Mouse (Mus musculus): Measurements from ENCODE around the gene Dnmt3a. TPM values are rescaled to one million over a fixed set of nuclear protein-coding genes. Genes with fewer than 3 reads are reported as not detected.

Gene Dnmt3a
- polyA plus RNA-seq, 1 experiment = 12.6 TPM

DNA sequence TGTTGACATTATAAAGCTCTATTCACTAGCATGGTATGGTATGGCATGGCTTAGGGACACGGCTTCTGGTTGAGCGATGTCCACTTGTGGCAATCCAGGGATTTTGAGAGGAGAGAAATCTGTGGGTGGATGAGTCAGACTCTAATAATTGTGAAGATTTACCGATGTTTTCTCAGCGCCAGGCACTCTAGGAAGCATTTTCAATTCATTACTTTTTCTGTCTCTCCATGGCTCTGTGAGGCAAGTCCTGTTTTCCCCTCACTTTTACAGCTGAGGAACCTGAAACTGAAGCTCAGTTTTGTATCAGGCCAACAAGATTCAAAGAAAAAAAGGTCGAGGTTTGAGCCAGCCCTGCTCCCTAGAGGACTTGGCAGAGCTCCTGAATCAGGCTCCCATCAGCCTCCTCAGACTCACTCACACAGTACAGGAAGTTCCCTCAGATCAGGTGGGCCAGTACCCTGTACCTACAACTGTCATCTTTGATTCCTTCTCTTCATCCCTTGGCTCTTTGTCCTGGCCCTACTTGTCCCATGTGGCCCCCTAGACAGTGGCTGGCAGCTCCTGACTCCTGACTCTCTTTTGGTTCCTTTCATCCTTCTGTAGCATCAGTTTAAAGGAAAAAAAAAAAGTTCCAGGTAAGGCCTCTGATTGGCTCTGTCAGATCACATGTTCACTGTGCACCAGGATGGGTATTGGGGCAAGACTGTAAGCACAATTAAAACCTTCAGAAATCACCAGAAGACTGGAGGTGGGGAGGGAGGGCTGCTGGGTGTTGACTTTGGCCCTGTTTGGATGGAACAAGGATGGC, 19.3 kb downstream of the Dnmt3a start:
- peaks cover 18% of the 10 kb centered on the region for H3K4me1 ChIP-seq (ENCODE audit: control insufficient read depth, insufficient read depth, insufficient read length, low read length)
- H3K27ac ChIP-seq (replicated peaks; ENCODE audit: low read depth, low read length) = no peak overlapping the region
- no peak overlapping the region for H3K4me3 ChIP-seq (ENCODE audit: insufficient read depth, low read depth, low read length)

DNA sequence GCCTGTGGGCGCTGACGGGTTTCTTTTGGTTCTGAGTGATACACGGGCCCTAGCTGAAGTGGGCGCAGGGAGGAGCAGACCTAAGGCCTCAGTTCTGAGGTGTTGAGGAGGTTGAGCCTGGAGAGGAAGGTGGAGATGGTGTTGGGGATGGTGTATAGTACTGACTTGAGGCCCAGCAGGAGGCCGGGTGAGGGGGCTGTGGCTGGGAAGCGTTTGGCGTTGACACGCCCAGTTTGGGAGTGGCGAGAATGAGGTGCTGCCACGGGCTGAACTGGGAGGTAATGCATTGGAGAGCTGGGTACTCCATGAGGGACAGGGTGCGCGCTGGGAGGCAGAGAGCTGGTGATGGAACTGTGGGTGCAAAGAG, 19.9 kb downstream of the Dnmt3a start:
- Histone ChIP-seq H3K27ac (replicated peaks; ENCODE audit: low read depth, low read length) (no peak overlapping the region), H3K4me1 (ENCODE audit: control insufficient read depth, insufficient read depth, insufficient read length, low read length) (peaks cover 15% of the 10 kb centered on the region), H3K4me3 (ENCODE audit: insufficient read depth, low read depth, low read length) (no peak overlapping the region)

DNA sequence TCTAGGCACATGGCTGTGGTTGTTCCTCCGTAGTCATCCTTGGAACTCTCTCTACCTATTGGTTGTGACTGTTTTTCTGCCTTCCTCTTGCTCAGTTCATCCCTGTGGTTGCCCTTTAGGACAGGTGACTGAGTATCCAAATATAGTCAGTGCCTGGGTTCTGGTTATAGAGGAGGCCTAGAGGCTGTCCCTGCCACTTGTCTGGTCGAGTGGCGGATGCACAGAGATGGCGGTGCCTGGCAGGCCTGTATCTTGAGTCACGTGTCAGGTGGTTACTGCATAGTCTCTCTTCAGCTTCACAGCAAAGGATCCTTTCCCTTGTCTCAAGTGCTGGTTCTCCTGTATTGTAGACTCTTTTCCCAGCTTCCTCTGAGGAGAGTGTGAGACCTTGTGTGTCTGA, 22.0 kb downstream of the Dnmt3a start:
- Histone ChIP-seq H3K4me3 (ENCODE audit: insufficient read depth, low read depth, low read length) (no peak overlapping the region), H3K4me1 (ENCODE audit: control insufficient read depth, insufficient read depth, insufficient read length, low read length) (peaks cover 8% of the 10 kb centered on the region), H3K27ac (replicated peaks; ENCODE audit: low read depth, low read length) (no peak overlapping the region)

DNA sequence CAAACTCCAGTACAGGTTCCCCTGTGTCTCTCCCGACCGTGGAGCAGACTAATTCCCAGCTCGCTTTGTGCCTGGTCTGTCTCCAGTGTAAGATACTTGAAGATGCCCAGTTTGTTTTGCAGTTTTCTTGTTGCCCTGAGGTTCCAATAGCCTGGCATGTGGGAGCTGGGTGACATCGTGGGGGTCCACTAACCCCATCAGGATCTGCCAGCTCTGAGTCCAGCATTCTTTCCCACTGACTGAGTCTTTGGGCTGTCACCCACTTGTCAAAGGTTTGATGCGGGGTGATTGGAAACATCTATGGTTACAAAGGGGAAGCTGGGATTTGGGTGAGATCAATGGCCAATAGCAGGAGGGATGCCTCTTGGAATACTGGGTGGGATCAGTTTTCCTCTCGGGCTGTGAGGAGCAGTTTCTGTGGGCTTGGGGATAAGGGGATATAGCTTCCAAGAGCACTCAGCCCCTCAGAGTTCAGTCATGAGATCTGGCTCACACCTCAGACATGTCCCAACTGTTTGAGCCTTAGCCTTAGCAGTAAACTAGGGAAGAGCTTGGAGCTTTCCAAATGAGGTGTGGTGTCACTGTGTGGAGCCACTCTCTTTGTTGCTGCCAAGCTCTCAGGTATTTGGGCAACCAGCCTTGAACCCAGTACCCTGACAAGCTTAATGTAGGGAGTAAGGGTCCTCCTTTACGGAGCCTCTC, 27.4 kb downstream of the Dnmt3a start:
- peaks cover 12% of the 10 kb centered on the region for H3K4me1 ChIP-seq (ENCODE audit: control insufficient read depth, insufficient read depth, insufficient read length, low read length)
- peak overlapping the region; percentile 39 for H3K27ac ChIP-seq (replicated peaks; ENCODE audit: low read depth, low read length)
- 0 out of 2 replicates have a peak overlapping the region, but pooled peaks have one; percentile 45 for H3K4me3 ChIP-seq (ENCODE audit: insufficient read depth, low read depth, low read length)

DNA sequence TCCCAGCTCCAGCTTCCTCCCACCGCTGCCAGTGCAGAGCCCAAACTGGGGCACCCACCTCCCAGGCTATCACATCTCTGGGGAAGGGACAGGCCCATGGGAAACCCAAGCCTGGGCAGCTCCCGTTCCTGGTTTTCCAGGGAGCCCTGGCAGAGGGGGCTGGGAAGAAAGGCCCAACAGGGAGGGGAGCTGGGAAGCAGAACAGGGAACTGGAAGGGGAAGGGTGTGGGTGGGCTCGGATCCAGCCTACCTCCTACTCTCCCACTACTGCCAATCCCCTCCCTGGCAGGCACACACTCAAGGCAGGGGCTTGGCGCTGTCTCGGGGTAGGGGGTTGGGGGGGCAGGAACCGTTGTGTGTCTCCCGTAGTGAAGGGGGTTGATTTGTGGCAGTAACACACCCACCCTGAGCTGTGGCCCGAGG, 28.1 kb downstream of the Dnmt3a start:
- Histone ChIP-seq H3K27ac (replicated peaks; ENCODE audit: low read depth, low read length) (peak overlapping the region; percentile 87), H3K4me1 (ENCODE audit: control insufficient read depth, insufficient read depth, insufficient read length, low read length) (peaks cover 13% of the 10 kb centered on the region), H3K4me3 (ENCODE audit: insufficient read depth, low read depth, low read length) (peak overlapping the region; percentile 45)

DNA sequence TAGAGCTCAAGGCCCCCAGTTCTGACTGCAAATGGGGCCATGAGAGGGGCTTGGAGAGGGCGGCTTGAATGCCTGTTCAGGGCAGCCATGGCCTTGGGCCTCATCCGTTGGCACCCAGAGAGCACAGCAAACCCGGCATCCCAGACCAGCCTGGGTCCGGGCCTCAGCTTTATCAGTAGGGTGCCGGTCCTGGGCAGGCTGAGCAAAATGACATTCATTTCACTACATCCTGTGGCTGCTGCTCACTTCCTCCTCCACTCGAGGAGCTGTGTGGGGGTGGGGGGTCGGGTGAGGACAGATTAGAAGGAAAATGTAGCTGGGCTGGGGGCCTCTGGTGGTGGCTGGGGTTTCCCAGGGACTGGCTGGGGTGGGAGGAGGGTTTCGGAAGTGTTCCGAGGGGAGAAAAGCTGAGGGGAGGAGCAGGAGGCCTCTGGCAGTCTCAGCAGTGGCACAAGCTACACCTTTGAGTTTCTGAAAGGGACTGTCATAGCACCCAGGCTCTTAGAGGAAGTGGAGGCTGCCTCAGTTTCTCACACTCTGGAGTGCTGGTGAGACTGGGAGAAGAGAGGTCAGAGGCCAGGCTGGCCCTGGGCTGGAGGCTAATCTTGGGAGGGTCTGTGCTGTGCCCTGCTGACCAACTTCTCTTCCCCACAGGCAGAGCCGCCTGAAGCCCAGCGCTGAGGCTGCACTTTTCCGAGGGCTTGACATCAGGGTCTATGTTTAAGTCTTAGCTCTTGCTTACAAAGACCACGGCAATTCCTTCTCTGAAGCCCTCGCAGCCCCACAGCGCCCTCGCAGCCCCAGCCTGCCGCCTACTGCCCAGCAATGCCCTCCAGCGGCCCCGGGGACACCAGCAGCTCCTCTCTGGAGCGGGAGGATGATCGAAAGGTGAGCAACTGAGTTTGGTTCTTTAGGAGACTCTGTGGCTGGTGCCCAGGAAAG, 28.8 kb downstream of the Dnmt3a start:
- Histone ChIP-seq H3K4me3 (ENCODE audit: insufficient read depth, low read depth, low read length) (peak overlapping the region; percentile 45), H3K4me1 (ENCODE audit: control insufficient read depth, insufficient read depth, insufficient read length, low read length) (peaks cover 19% of the 10 kb centered on the region), H3K27ac (replicated peaks; ENCODE audit: low read depth, low read length) (peak overlapping the region; percentile 87)

DNA sequence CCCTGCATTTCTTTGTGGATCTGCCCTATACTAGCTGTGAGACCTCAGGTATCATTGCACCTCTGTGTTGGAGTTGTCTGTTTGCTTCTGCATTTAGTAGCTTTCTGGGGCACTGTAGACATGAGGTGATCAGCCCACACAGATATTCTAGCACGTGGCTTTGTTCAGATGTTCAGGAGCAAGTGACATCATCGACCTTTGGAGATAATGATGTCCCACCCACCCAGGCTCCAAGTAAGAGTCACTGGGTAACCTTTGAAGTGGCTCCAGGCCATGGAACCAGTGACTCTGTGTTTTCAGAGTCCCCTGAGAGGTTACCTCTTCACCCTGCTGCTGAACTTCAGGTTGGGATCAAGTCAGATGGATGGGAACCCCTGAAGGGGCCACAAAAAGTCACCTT, 29.8 kb downstream of the Dnmt3a start:
- H3K4me1 ChIP-seq (ENCODE audit: control insufficient read depth, insufficient read depth, insufficient read length, low read length) = peaks cover 20% of the 10 kb centered on the region

DNA sequence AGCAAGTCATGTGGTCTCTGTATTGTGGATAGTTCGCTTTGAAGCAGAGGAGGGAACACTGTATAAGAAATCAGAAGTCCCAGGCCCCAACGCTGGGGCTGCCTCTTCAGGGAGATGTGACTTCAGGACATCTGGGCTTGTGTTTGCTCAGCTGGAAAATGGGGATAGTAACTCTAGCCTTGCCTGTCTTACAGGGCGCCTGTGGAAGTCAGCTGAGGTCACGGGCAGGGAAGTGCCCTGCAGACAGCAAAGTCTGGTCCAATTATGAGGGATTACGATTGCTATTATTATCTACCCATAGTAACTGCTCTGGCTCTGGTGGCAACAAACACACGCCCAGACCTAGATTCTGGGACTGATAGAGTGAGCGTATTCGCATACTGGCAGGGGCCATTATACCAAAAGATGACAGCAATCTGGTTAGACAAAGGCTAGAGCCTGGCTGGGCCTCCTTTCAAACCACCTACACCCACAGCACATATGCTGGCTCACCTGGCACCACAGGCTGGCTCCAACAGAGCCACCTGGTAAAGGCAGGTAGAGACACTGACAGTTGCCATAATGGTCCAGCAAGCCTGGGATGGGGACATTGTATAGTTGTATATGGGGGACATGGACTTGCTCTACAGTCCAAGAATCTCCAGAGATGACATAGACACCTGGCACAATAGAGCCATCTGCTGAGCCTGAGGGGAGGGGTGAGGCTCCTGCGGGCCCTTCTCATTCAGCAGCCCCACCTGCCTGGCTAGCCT, 31.4 kb downstream of the Dnmt3a start:
- H3K4me1 ChIP-seq (ENCODE audit: control insufficient read depth, insufficient read depth, insufficient read length, low read length) = peaks cover 31% of the 10 kb centered on the region
- H3K27ac ChIP-seq (replicated peaks; ENCODE audit: low read depth, low read length) = no peak overlapping the region

More for the DNA sequence above, 29.8 kb downstream of the Dnmt3a start:
- Histone ChIP-seq H3K4me3 (ENCODE audit: insufficient read depth, low read depth, low read length) (no peak overlapping the region), H3K27ac (replicated peaks; ENCODE audit: low read depth, low read length) (no peak overlapping the region)

DNA sequence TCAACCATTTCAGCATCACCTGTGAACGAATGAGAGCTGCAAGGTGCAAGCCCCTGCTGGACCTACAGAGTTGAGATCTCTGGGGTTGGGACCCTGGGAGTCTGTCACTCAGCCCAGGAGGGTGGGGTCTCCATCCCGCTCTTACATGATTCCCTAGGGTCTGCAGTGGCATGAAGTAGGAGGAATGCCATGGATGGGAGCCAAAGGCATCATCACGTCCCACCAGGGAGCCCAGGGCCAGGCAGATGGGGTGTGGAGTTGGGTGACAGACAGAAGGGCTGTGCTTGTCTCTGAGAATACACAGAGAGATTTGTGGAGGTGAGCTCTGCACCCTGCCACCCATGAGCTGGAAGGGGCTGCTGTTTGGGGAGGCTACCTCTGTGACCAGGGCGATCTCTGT, 32.2 kb downstream of the Dnmt3a start:
- Histone ChIP-seq H3K4me1 (ENCODE audit: control insufficient read depth, insufficient read depth, insufficient read length, low read length) (peaks cover 33% of the 10 kb centered on the region), H3K4me3 (ENCODE audit: insufficient read depth, low read depth, low read length) (no peak overlapping the region), H3K27ac (replicated peaks; ENCODE audit: low read depth, low read length) (no peak overlapping the region)

More for the DNA sequence above, 31.4 kb downstream of the Dnmt3a start:
- H3K4me3 ChIP-seq (ENCODE audit: insufficient read depth, low read depth, low read length) = no peak overlapping the region

DNA sequence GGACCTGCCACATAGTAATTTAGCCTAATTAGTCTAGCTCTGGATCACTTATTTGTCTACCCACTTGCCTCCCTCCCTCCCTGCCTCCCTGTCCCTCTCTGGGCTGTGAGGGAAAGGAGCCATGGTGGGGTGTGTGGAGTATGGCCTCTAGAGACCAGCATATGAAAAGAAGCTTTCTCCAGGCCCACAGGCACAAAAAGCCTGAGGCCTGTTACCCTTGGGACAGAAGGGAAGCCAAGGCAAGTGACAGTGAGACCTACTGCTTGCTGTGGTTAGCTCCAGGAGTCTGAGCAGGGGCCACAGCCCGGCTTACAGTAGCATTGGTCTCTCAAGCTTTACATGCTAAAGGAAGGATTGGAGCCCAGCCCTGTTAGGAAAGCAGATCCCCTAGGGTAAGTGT, 33.9 kb downstream of the Dnmt3a start:
- H3K4me3 ChIP-seq (ENCODE audit: insufficient read depth, low read depth, low read length) = no peak overlapping the region
- no peak overlapping the region for H3K27ac ChIP-seq (replicated peaks; ENCODE audit: low read depth, low read length)
- peaks cover 39% of the 10 kb centered on the region for H3K4me1 ChIP-seq (ENCODE audit: control insufficient read depth, insufficient read depth, insufficient read length, low read length)

DNA sequence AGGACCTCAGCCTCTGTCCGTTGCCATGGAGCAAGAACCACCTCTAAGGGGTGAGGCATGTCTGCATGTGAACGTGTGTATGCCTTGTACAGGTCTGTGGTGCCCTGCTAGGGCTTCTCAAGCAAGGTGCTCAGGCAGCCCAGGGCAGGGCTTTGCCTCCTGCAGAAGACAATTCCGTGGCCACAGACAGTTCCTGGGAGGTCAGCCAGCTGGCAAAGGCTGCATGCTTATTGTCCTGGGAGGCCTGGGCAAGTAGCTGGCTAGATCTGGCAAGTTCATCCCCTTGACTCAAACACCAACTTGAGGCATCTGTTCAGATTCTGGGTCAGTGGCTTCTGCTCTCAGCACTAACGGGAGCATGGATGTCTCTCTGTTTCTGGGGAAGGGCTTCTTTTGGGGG, 35.3 kb downstream of the Dnmt3a start:
- Histone ChIP-seq H3K4me3 (ENCODE audit: insufficient read depth, low read depth, low read length) (no peak overlapping the region), H3K4me1 (ENCODE audit: control insufficient read depth, insufficient read depth, insufficient read length, low read length) (peaks cover 34% of the 10 kb centered on the region), H3K27ac (replicated peaks; ENCODE audit: low read depth, low read length) (no peak overlapping the region)

DNA sequence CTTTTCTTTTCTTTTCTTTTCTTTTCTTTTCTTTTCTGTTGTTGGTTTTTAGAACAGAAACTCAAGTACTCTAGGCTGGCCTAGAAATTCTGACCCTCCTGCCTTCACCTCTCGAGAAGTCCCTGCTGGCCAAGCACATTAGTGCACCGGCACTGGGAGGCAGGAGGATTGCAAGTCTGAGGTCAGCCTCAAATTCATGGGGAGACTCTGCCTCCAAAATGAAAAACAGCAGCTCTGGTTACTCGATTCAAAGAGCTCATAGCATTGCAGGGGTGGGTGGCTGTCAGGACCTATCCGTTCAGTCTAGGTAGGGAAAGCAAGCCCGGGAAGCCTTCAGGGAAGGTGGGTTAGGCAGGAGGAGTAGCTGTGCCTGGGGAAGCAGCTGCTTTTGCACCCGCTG, 37.0 kb downstream of the Dnmt3a start:
- H3K4me3 ChIP-seq (ENCODE audit: insufficient read depth, low read depth, low read length) = no peak overlapping the region
- H3K27ac ChIP-seq (replicated peaks; ENCODE audit: low read depth, low read length) = no peak overlapping the region
- peaks cover 34% of the 10 kb centered on the region for H3K4me1 ChIP-seq (ENCODE audit: control insufficient read depth, insufficient read depth, insufficient read length, low read length)

DNA sequence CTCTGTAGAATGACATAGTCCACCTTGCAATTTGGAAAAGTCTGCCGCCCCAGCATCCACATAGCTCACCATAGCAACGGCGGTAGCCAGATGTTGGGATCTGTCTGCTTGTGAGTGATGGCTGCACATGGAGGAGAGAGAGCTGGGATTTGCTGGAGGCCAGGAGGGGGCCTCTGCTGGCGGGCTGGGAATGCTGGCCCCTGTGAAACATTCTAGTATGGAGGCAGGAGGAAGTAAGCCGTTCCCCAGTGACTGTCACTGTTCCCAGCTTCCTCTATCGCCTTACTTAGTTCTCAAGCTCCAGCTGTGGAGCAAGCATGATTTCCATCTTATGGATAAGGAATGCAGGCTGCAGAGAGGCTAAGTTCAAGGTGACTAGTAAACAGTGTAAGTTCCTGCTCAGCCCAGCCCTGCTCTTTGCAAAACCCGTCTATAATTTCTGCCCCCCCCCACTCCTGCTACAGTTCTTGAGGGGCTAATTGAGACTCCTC, 37.6 kb downstream of the Dnmt3a start:
- Histone ChIP-seq H3K4me3 (ENCODE audit: insufficient read depth, low read depth, low read length) (no peak overlapping the region), H3K4me1 (ENCODE audit: control insufficient read depth, insufficient read depth, insufficient read length, low read length) (peaks cover 34% of the 10 kb centered on the region), H3K27ac (replicated peaks; ENCODE audit: low read depth, low read length) (no peak overlapping the region)

DNA sequence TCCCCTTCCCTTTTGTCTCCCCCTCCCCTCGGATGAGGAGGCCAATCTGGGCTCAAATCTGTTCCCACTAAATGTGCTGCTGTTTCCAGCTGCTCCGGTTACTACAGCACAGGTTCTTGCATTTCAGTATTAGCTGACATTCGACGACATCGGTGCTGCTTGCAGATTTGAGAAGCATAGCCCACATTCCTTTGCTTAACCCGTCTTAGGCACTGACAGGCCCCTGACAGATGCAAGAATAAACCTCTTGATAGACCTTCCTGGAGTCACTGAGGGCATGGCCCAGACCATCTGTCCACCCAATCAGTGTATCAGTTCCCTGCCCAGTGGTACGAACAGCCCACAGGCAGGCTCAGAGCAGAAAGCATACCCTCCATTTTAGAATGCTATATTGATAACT, 38.1 kb downstream of the Dnmt3a start:
- Histone ChIP-seq H3K4me3 (ENCODE audit: insufficient read depth, low read depth, low read length) (no peak overlapping the region), H3K27ac (replicated peaks; ENCODE audit: low read depth, low read length) (no peak overlapping the region), H3K4me1 (ENCODE audit: control insufficient read depth, insufficient read depth, insufficient read length, low read length) (peaks cover 32% of the 10 kb centered on the region)

Measured in brown adipose tissue, adult 24 weeks (tissue).